In genomic region chr15:102366238-102366637, GRCm38 (mm10) we compare ENCODE assay signal across 8 mouse cellular contexts. TPM values are rescaled to one million over a fixed set of nuclear protein-coding genes. Genes with fewer than 3 reads are reported as not detected.
DNase-seq lines count a peak whose midpoint lies in the region; ATAC-seq and TF ChIP-seq lines count a peak whose summit lies in the region.

No protein-coding gene starts in this region.

- H3K27ac ChIP-seq in lung, embryonic 15.5 days: no peak overlapping the region
- H3K27ac ChIP-seq in forebrain, embryonic 15.5 days (replicated peaks): no peak overlapping the region
- H3K27ac ChIP-seq in limb, embryonic 14.5 days (replicated peaks; ENCODE audit: low read depth, low read length): no peak overlapping the region
- no peak overlapping the region for H3K27ac ChIP-seq in stomach, embryonic 15.5 days

- no peaks in the 10 kb centered on the region for H3K9me3 ChIP-seq in lung, embryonic 15.5 days
- no peaks in the 10 kb centered on the region for H3K9me3 ChIP-seq in forebrain, embryonic 15.5 days
- no peaks in the 10 kb centered on the region for H3K9me3 ChIP-seq in limb, embryonic 14.5 days (ENCODE audit: control insufficient read depth, low read length)
- no peaks in the 10 kb centered on the region for H3K9me3 ChIP-seq in stomach, embryonic 15.5 days

- no peak for ATAC-seq in lung, embryonic 15.5 days (ENCODE audit: borderline replicate concordance, extremely low read depth, low FRiP score, low TSS enrichment)
- ATAC-seq in forebrain, embryonic 15.5 days (replicated peaks): no peak
- no peak for ATAC-seq in limb, embryonic 14.5 days (ENCODE audit: low FRiP score, low read depth)
- ATAC-seq in stomach, embryonic 15.5 days (ENCODE audit: insufficient read depth, low FRiP score, low read depth): no peak

- H3K27me3 ChIP-seq in lung, embryonic 15.5 days: peaks cover 22% of the 10 kb centered on the region
- peaks cover 20% of the 10 kb centered on the region for H3K27me3 ChIP-seq in forebrain, embryonic 15.5 days
- H3K27me3 ChIP-seq in limb, embryonic 14.5 days (ENCODE audit: control insufficient read depth, insufficient read depth, low read length): no peaks in the 10 kb centered on the region
- H3K27me3 ChIP-seq in stomach, embryonic 15.5 days (replicated peaks): 0 out of 2 replicates have a peak, but pooled peaks cover 3% of the 10 kb centered on the region

- TF ChIP-seq POLR2A in limb, embryonic 14.5 days (IDR thresholded peaks at IDR 0.05; ENCODE audit: borderline replicate concordance, extremely low read depth, insufficient read depth, insufficient read length): no peak

- no peaks in the 10 kb centered on the region for H3K36me3 ChIP-seq in lung, embryonic 15.5 days
- H3K36me3 ChIP-seq in forebrain, embryonic 15.5 days: no peaks in the 10 kb centered on the region
- H3K36me3 ChIP-seq in limb, embryonic 14.5 days (ENCODE audit: control insufficient read depth, insufficient read depth, low read length): no peaks in the 10 kb centered on the region
- H3K36me3 ChIP-seq in stomach, embryonic 15.5 days: no peaks in the 10 kb centered on the region

- H3K4me1 ChIP-seq in lung, embryonic 15.5 days: peaks cover 25% of the 10 kb centered on the region
- H3K4me1 ChIP-seq in forebrain, embryonic 15.5 days: peaks cover 10% of the 10 kb centered on the region; the same call in 1 of the 2 replicates
- H3K4me1 ChIP-seq in limb, embryonic 14.5 days (ENCODE audit: control insufficient read depth, insufficient read depth, low read length): peaks cover 29% of the 10 kb centered on the region
- peaks cover 29% of the 10 kb centered on the region for H3K4me1 ChIP-seq in stomach, embryonic 15.5 days

- 11% methylated on average over 7 of the region's 7 CpGs for WGBS in lung, embryonic 15.5 days
- WGBS in forebrain, embryonic 15.5 days: 7% methylated on average over 7 of the region's 7 CpGs
- 10% methylated on average over 7 of the region's 7 CpGs for WGBS in limb, embryonic 14.5 days
- 19% methylated on average over 7 of the region's 7 CpGs for WGBS in stomach, embryonic 15.5 days

- peak overlapping the region; percentile 52 for H3K4me2 ChIP-seq in lung, embryonic 15.5 days
- H3K4me2 ChIP-seq in forebrain, embryonic 15.5 days (replicated peaks): peak overlapping the region; percentile 35
- peak overlapping the region; percentile 47 for H3K4me2 ChIP-seq in limb, embryonic 14.5 days (replicated peaks; ENCODE audit: low read depth, low read length, severe bottlenecking)
- H3K4me2 ChIP-seq in stomach, embryonic 15.5 days: peak overlapping the region; percentile 55

- DNase-seq in lung, postnatal 14 days: no peak
- DNase-seq in limb, embryonic 14.5 days (ENCODE audit: low spot score): no peak
- no peak for DNase-seq in thymus, postnatal 4 days
- DNase-seq in urinary bladder, postnatal 4 days (ENCODE audit: low spot score in 2 of 2): no peak
- no peak for DNase-seq in left cerebral cortex, adult 9 months (ENCODE audit: low spot score in 2 of 2)

- H3K9ac ChIP-seq in lung, embryonic 15.5 days: peak overlapping the region; percentile 29
- no peak overlapping the region for H3K9ac ChIP-seq in forebrain, embryonic 15.5 days (replicated peaks)
- peak overlapping the region; percentile 54 for H3K9ac ChIP-seq in limb, embryonic 14.5 days (ENCODE audit: low read depth, low read length, severe bottlenecking)
- no peak overlapping the region for H3K9ac ChIP-seq in stomach, embryonic 15.5 days

- peak overlapping the region; percentile 14; the same call in 1 of the 2 replicates for H3K4me3 ChIP-seq in lung, embryonic 15.5 days
- peak overlapping the region; percentile 23 for H3K4me3 ChIP-seq in forebrain, embryonic 15.5 days
- H3K4me3 ChIP-seq in limb, embryonic 14.5 days (replicated peaks; ENCODE audit: low read length): peak overlapping the region; percentile 30
- peak overlapping the region; percentile 27 for H3K4me3 ChIP-seq in stomach, embryonic 15.5 days (replicated peaks)

RNA-seq across cellular contexts. Expression of gene Sp7, which starts 0.7 kb away (rescaled TPM):
- 0.48 and 0.55 TPM in 2 replicates for polyA plus RNA-seq in lung, embryonic 15.5 days (2015; fragmentation: Nextera tagmentation; extraction: Ambion mirVana)
- polyA plus RNA-seq in forebrain, embryonic 15.5 days (2015; fragmentation: Nextera tagmentation; extraction: Ambion mirVana): 0.36 and 0.40 TPM in 2 replicates
- 22.5 and 32.5 TPM in 2 replicates for polyA plus RNA-seq in limb, embryonic 14.5 days (2012; rRNA removed)
- polyA plus RNA-seq in limb, embryonic 14.5 days (2014; fragmentation: Nextera tagmentation; extraction: Ambion mirVana): 7.9 and 11.7 TPM in 2 replicates
- polyA plus RNA-seq in stomach, embryonic 15.5 days (2015; fragmentation: Nextera tagmentation; extraction: Ambion mirVana): 1.0 and 1.1 TPM in 2 replicates

RNA-seq across cellular contexts. Expression of gene Aaas, which starts 15.7 kb away (rescaled TPM):
- 91.1 and 92.0 TPM in 2 replicates for polyA plus RNA-seq in lung, embryonic 15.5 days (2015; fragmentation: Nextera tagmentation; extraction: Ambion mirVana)
- 42.6 and 44.9 TPM in 2 replicates for polyA plus RNA-seq in forebrain, embryonic 15.5 days (2015; fragmentation: Nextera tagmentation; extraction: Ambion mirVana)
- 65.5 and 86.5 TPM in 2 replicates for polyA plus RNA-seq in limb, embryonic 14.5 days (2012; rRNA removed)
- 54.4 and 59.6 TPM in 2 replicates for polyA plus RNA-seq in limb, embryonic 14.5 days (2014; fragmentation: Nextera tagmentation; extraction: Ambion mirVana)
- 55.9 and 67.0 TPM in 2 replicates for polyA plus RNA-seq in stomach, embryonic 15.5 days (2015; fragmentation: Nextera tagmentation; extraction: Ambion mirVana)

RNA-seq across cellular contexts. Expression of gene Myg1, which starts 34.7 kb away (rescaled TPM):
- polyA plus RNA-seq in lung, embryonic 15.5 days (2015; fragmentation: Nextera tagmentation; extraction: Ambion mirVana): 100 and 106 TPM in 2 replicates
- 98.2 and 108 TPM in 2 replicates for polyA plus RNA-seq in forebrain, embryonic 15.5 days (2015; fragmentation: Nextera tagmentation; extraction: Ambion mirVana)
- polyA plus RNA-seq in limb, embryonic 14.5 days (2012; rRNA removed): 108 and 117 TPM in 2 replicates
- 91.1 and 92.1 TPM in 2 replicates for polyA plus RNA-seq in limb, embryonic 14.5 days (2014; fragmentation: Nextera tagmentation; extraction: Ambion mirVana)
- 83.5 and 85.5 TPM in 2 replicates for polyA plus RNA-seq in stomach, embryonic 15.5 days (2015; fragmentation: Nextera tagmentation; extraction: Ambion mirVana)

RNA-seq across cellular contexts. Expression of gene Sp1, which starts 39.7 kb away (rescaled TPM):
- 10.6 TPM in 2 replicates for polyA plus RNA-seq in lung, embryonic 15.5 days (2015; fragmentation: Nextera tagmentation; extraction: Ambion mirVana)
- 5.4 and 5.6 TPM in 2 replicates for polyA plus RNA-seq in forebrain, embryonic 15.5 days (2015; fragmentation: Nextera tagmentation; extraction: Ambion mirVana)
- 35.7 and 41.1 TPM in 2 replicates for polyA plus RNA-seq in limb, embryonic 14.5 days (2012; rRNA removed)
- 17.2 and 17.7 TPM in 2 replicates for polyA plus RNA-seq in limb, embryonic 14.5 days (2014; fragmentation: Nextera tagmentation; extraction: Ambion mirVana)
- polyA plus RNA-seq in stomach, embryonic 15.5 days (2015; fragmentation: Nextera tagmentation; extraction: Ambion mirVana): 9.6 and 9.7 TPM in 2 replicates

RNA-seq across cellular contexts. Expression of gene Pfdn5, which starts 40.3 kb away (rescaled TPM):
- polyA plus RNA-seq in lung, embryonic 15.5 days (2015; fragmentation: Nextera tagmentation; extraction: Ambion mirVana): 368 and 401 TPM in 2 replicates
- polyA plus RNA-seq in forebrain, embryonic 15.5 days (2015; fragmentation: Nextera tagmentation; extraction: Ambion mirVana): 467 and 474 TPM in 2 replicates
- 177 and 331 TPM in 2 replicates for polyA plus RNA-seq in limb, embryonic 14.5 days (2012; rRNA removed)
- 527 and 545 TPM in 2 replicates for polyA plus RNA-seq in limb, embryonic 14.5 days (2014; fragmentation: Nextera tagmentation; extraction: Ambion mirVana)
- 322 TPM in 2 replicates for polyA plus RNA-seq in stomach, embryonic 15.5 days (2015; fragmentation: Nextera tagmentation; extraction: Ambion mirVana)

Comparison
In these comparisons a context has a peak if more than half of its experiments do, and no peak if none do; other contexts are left out.
1. H3K9ac ChIP-seq: peak in lung, embryonic 15.5 days (single experiment) and limb, embryonic 14.5 days (single experiment); none in forebrain, embryonic 15.5 days (single experiment) and stomach, embryonic 15.5 days (single experiment).
2. Peak in every context shown above with its lines, with median percentiles within 50 percentile points of each other: H3K4me2 ChIP-seq and H3K4me3 ChIP-seq.